Mouse (Mus musculus): ENCODE measurements at regions not wholly inside any gene's neighbourhood (a gene's known extent, or its start where the extent isn't known, plus 50 kb on each side); places are given as distances from the start of the nearest gene placed in this dataset.
"Not testable (repeated sequence)": the region's sequence is repeated elsewhere in the genome, so short reads cannot be mapped to it uniquely, and the experiment has no call there.

- Histone ChIP-seq H3K4me1 (replicated peaks) (peaks cover 28% of the 10 kb centered on the region), H3K4me2 (no peak overlapping the region), H3K9me3 (no peaks in the 10 kb centered on the region), H3K27me3 (no peaks in the 10 kb centered on the region), H3K4me3 (no peak overlapping the region), H3K9ac (no peak overlapping the region), H3K36me3 (no peaks in the 10 kb centered on the region), H3K27ac (replicated peaks) (no peak overlapping the region)
- WGBS, result 46% methylated on average over 2 of the region's 2 CpGs
- ATAC-seq (ENCODE audit: low read depth), result no peak
Observed at GRCm38 (mm10) chr7:73604597-73604996, 63.0 kb upstream of the Chd2 start.

DNA sequence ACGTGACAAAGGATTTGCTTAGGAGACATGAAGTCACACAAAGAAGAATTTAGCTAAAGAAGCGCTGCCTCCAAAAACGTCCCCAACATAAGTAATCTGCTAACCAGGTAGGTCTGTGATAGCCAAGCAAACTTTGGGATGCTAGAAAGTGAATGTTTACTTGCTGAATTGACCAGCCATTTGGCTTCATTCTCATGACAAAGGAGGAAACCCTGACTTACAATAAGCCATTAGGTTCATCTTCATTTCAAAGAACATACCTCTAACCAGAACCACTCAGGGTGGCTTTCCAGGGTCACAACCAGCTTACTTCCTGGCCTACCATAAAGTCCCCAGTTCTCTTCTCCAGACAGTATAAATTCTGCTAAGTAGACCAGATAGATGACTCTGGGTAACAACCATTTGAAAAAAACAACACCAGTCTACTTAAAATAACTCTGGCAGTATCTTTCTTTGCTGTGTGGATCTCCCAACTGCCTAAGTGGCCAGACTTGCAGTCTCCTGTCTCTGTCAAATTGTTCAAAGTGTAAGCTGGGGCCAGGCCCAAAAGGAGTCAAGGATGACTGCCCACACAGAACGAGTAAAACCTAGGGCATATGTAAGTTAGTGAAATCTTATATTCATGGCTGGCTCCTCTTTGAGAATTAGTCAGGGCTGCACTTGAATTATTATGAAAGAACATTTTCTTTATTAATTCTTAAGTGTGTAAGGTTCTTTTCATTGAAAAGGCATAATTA lies 61.4 kb upstream of the Chd2 start:
- 48% methylated on average over 4 of the region's 4 CpGs for WGBS
- Histone ChIP-seq H3K9me3 (no peaks in the 10 kb centered on the region), H3K9ac (no peak overlapping the region), H3K27me3 (no peaks in the 10 kb centered on the region), H3K4me1 (replicated peaks) (peaks cover 21% of the 10 kb centered on the region), H3K4me2 (no peak overlapping the region), H3K36me3 (no peaks in the 10 kb centered on the region), H3K27ac (replicated peaks) (no peak overlapping the region), H3K4me3 (no peak overlapping the region)
- ATAC-seq (ENCODE audit: low read depth), result no peak

DNA sequence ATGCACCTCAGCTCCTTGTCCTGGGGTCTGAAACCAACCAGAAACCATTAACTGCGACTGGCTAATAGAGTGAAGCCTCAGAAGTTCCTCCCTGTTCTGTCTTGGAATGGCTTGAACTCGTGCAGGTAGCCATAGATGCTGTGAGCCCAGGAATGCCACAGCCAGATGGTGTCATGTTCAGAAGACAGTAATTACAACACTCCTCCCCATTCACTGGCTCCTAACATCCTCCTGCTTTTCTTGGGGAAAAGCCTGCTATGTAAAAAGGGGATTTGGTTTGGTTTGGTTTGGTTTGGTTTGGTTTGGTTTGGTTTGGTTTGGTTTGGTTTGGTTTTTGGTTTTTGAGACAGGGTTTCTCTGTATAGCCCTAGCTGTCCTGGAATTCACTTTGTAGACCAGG lies 59.7 kb upstream of the Chd2 start:
- H3K4me1 ChIP-seq (replicated peaks), result peaks cover 28% of the 10 kb centered on the region
- no peak for ATAC-seq (ENCODE audit: low read depth)
- WGBS, result 53% methylated on average over 2 of the region's 2 CpGs
- no peak overlapping the region for H3K9ac ChIP-seq
- H3K4me3 ChIP-seq, result no peak overlapping the region
- no peaks in the 10 kb centered on the region for H3K9me3 ChIP-seq
- no peaks in the 10 kb centered on the region for H3K36me3 ChIP-seq
- H3K4me2 ChIP-seq, result no peak overlapping the region
- no peak overlapping the region for H3K27ac ChIP-seq (replicated peaks)
- H3K27me3 ChIP-seq, result no peaks in the 10 kb centered on the region

- H3K9me3 ChIP-seq, result no peaks in the 10 kb centered on the region
- H3K9ac ChIP-seq, result no peak overlapping the region
- 96% methylated on average over 1 of the region's 1 CpGs for WGBS
- H3K4me2 ChIP-seq, result no peak overlapping the region
- peaks cover 28% of the 10 kb centered on the region for H3K4me1 ChIP-seq (replicated peaks)
- H3K27ac ChIP-seq (replicated peaks), result no peak overlapping the region
- no peaks in the 10 kb centered on the region for H3K27me3 ChIP-seq
- no peak overlapping the region for H3K4me3 ChIP-seq
- no peak for ATAC-seq (ENCODE audit: low read depth)
- H3K36me3 ChIP-seq, result no peaks in the 10 kb centered on the region
Observed at GRCm38 (mm10) chr7:73600776-73601175, 59.1 kb upstream of the Chd2 start.

GRCm38 (mm10) chr7:73600003-73600385 lies 58.4 kb upstream of the Chd2 start:
- not testable (repeated sequence) for H3K36me3 ChIP-seq; H3K27me3 ChIP-seq; H3K27ac ChIP-seq (replicated peaks); ATAC-seq (ENCODE audit: low read depth); H3K4me2 ChIP-seq; H3K4me3 ChIP-seq; H3K9me3 ChIP-seq; H3K9ac ChIP-seq
- WGBS, result 83% methylated on average over 3 of the region's 3 CpGs
- peaks cover 34% of the 10 kb centered on the region for H3K4me1 ChIP-seq (replicated peaks)

- ATAC-seq (ENCODE audit: low read depth), result no peak
- Histone ChIP-seq H3K9ac (no peak overlapping the region), H3K4me1 (replicated peaks) (peaks cover 39% of the 10 kb centered on the region), H3K4me3 (no peak overlapping the region), H3K9me3 (no peaks in the 10 kb centered on the region), H3K27ac (replicated peaks) (no peak overlapping the region), H3K36me3 (no peaks in the 10 kb centered on the region), H3K27me3 (no peaks in the 10 kb centered on the region), H3K4me2 (no peak overlapping the region)
- 93% methylated on average over 9 of the region's 9 CpGs for WGBS
Observed at GRCm38 (mm10) chr7:73599354-73600002, 57.8 kb upstream of the Chd2 start.

DNA sequence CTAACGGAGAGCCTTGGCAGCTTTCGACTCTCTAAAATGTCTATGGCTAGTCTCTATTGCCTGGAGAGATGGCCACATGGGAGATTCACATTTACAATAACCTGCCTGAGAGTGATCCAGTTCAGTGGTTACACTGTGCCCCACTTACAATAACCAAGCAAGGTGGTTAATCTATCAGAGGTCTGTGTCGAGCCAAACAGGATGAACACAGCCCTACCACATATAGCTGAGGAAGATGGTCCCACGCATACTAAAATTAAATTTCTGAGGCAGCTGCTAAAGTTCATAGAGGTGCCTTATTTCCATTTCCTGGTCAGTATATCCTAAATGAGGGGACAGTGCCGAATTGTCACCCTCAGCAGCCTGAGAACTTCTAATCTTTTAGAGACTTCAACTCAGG lies 56.3 kb upstream of the Chd2 start:
- no peak for ATAC-seq (ENCODE audit: low read depth)

GRCm38 (mm10) chr7:73596866-73597840 lies 55.5 kb upstream of the Chd2 start:
- peak overlapping the region; percentile 92 for H3K27ac ChIP-seq (replicated peaks)
- H3K4me2 ChIP-seq, result 0 out of 2 replicates have a peak overlapping the region, but pooled peaks have one; percentile 10
- no peaks in the 10 kb centered on the region for H3K27me3 ChIP-seq
- peaks cover 49% of the 10 kb centered on the region for H3K4me1 ChIP-seq (replicated peaks)
- H3K9ac ChIP-seq, result 0 out of 2 replicates have a peak overlapping the region, but pooled peaks have one; percentile 64
- no peak overlapping the region for H3K4me3 ChIP-seq
- H3K36me3 ChIP-seq, result no peaks in the 10 kb centered on the region
- 35% methylated on average over 11 of the region's 11 CpGs for WGBS
- no peaks in the 10 kb centered on the region for H3K9me3 ChIP-seq
- ATAC-seq (ENCODE audit: low read depth), result no peak

More for the DNA sequence above, 56.3 kb upstream of the Chd2 start:
- H3K4me2 ChIP-seq, result 0 out of 2 replicates have a peak overlapping the region, but pooled peaks have one; percentile 10
- no peaks in the 10 kb centered on the region for H3K36me3 ChIP-seq
- H3K9ac ChIP-seq, result no peak overlapping the region
- H3K27me3 ChIP-seq, result no peaks in the 10 kb centered on the region
- H3K4me3 ChIP-seq, result no peak overlapping the region
- WGBS, result 63% methylated on average over 5 of the region's 5 CpGs
- peaks cover 49% of the 10 kb centered on the region for H3K4me1 ChIP-seq (replicated peaks)
- H3K27ac ChIP-seq (replicated peaks), result peak overlapping the region; percentile 92
- no peaks in the 10 kb centered on the region for H3K9me3 ChIP-seq

DNA sequence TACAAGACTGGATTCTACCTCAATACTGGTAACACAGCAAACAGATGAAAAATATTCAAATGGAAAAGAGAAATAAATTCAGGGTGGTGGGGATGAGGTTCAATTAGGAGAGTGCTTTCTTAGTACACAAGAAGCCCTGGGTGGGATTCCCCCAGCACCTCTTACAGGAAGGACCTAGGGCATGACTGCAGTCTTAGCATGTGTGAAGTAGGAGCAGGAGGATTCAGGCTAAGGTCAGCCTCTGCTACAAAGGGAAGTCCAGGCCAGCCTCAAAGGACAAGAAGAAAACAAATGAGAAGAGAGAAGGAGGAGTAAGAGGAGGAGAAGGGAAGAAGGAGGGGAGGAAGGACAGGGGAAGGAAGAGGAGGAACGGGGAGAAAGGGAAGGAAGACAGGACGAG lies 54.8 kb upstream of the Chd2 start:
- Histone ChIP-seq H3K9ac (0 out of 2 replicates have a peak overlapping the region, but pooled peaks have one; percentile 64), H3K9me3 (no peaks in the 10 kb centered on the region), H3K27me3 (no peaks in the 10 kb centered on the region), H3K4me1 (replicated peaks) (peaks cover 49% of the 10 kb centered on the region), H3K36me3 (no peaks in the 10 kb centered on the region), H3K4me3 (no peak overlapping the region), H3K4me2 (no peak overlapping the region), H3K27ac (replicated peaks) (peak overlapping the region; percentile 92)
- ATAC-seq (ENCODE audit: low read depth), result no peak
- WGBS, result 56% methylated on average over 2 of the region's 2 CpGs

DNA sequence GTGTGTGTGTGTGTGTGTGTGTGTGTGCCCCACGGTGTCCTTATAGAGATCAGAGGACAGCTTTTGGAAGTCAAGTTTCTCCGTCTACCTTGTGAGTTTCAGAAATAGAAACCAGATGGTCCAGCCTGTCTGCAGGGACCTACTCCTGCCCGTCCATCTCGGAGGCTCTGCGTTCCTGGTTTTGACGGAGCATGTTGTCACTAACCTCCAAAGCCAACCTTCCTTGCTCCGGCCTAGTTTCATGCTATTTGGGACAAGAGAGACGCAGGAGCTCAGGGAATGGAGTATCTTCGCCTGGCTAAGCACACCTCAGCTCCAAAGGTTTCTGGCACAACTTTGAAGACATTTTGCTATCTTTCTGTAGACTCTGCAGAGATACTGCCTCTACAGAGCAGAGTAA lies 54.2 kb upstream of the Chd2 start:
- peak overlapping the region; percentile 62 for H3K4me2 ChIP-seq
- no peaks in the 10 kb centered on the region for H3K9me3 ChIP-seq
- no peaks in the 10 kb centered on the region for H3K36me3 ChIP-seq
- no peaks in the 10 kb centered on the region for H3K27me3 ChIP-seq
- peak overlapping the region; percentile 92 for H3K27ac ChIP-seq (replicated peaks)
- H3K9ac ChIP-seq, result peak overlapping the region; percentile 64
- ATAC-seq (ENCODE audit: low read depth), result peak; percentile 23; the same call in 1 of the 2 replicates
- H3K4me1 ChIP-seq (replicated peaks), result peaks cover 49% of the 10 kb centered on the region
- 38% methylated on average over 9 of the region's 9 CpGs for WGBS
- H3K4me3 ChIP-seq, result no peak overlapping the region

DNA sequence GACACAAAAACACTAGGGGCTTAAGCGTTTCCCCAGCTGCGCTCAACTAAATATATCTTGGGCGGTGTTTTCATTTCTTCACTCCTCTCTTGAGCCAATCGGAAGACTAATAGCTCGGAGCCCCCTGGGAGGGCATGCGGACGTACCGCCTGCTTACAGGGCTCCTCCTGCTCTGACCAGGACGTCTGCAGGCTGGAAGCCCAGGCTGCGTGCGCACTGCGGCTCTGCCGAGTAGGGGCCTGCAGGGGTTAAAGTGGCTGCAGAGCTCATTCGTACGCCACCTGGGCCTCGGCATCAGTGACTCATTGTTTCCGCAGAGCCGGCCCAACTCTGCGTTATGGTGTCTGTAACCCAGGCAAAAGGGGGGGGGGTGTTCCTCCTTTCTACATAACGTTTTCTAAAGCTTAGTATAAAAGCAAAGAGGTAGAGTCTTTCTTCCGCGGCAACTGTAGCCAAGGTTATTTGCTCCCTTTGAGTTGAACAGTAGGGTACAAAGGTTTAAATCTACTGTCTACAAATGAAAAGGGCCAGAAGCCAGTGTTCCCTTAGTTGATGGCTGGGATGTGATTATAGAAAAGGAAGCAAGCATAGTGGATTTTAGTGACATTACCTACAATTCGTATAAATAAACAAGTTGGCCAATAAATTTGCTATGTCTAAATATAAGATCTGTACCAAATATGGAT lies 53.7 kb upstream of the Chd2 start:
- Histone ChIP-seq H3K4me2 (peak overlapping the region; percentile 62), H3K9ac (peak overlapping the region; percentile 64), H3K27me3 (no peaks in the 10 kb centered on the region), H3K4me3 (peak overlapping the region; percentile 31), H3K27ac (replicated peaks) (peak overlapping the region; percentile 92), H3K9me3 (no peaks in the 10 kb centered on the region), H3K36me3 (no peaks in the 10 kb centered on the region), H3K4me1 (replicated peaks) (peaks cover 49% of the 10 kb centered on the region)
- ATAC-seq (ENCODE audit: low read depth), result peak; percentile 97
- WGBS, result 4% methylated on average over 23 of the region's 23 CpGs
